Mouse (Mus musculus) liver, adult (tissue): ENCODE measurements around the gene Ada.

ENCODE experiments used
- GATA4 ChIP-seq: IDR thresholded peaks from 2 replicates; pipeline ENCODE4 v1.6.1; 2014; ENCODE audit warnings: mild to moderate bottlenecking, low read length; ENCODE audit not compliant: insufficient replicate concordance

The Ada gene

GRCm38 (mm10) chr2:163712473-163712872 lies 37.6 kb downstream of the Ada start:
- TF ChIP-seq GATA4: no peak

- no peak for TF ChIP-seq GATA4
These were observed 38.6 kb downstream of the Ada start for GRCm38 (mm10) chr2:163711368-163711868.

GRCm38 (mm10) chr2:163710606-163711159 lies 39.4 kb downstream of the Ada start:
- TF ChIP-seq GATA4: no peak

- TF ChIP-seq GATA4: no peak
These were observed 40.0 kb downstream of the Ada start for GRCm38 (mm10) chr2:163710000-163710399.

GRCm38 (mm10) chr2:163708763-163709250 lies 41.2 kb downstream of the Ada start:
- TF ChIP-seq GATA4: no peak

- no peak for TF ChIP-seq GATA4
These were observed 41.7 kb downstream of the Ada start for GRCm38 (mm10) chr2:163708321-163708720.

GRCm38 (mm10) chr2:163703599-163704260 lies 46.3 kb downstream of the Ada start:
- TF ChIP-seq GATA4: no peak

GRCm38 (mm10) chr2:163702921-163703320 lies 47.1 kb downstream of the Ada start:
- no peak for TF ChIP-seq GATA4

- no peak for TF ChIP-seq GATA4
These were observed 47.6 kb downstream of the Ada start for GRCm38 (mm10) chr2:163702431-163702830.

- TF ChIP-seq GATA4: no peak
These were observed 50.8 kb downstream of the Ada start for GRCm38 (mm10) chr2:163699078-163699780.

GRCm38 (mm10) chr2:163697764-163698480 lies 52.1 kb downstream of the Ada start:
- no peak for TF ChIP-seq GATA4

- TF ChIP-seq GATA4: no peak
These were observed 53.3 kb downstream of the Ada start for GRCm38 (mm10) chr2:163696763-163697162.

- no peak for TF ChIP-seq GATA4
These were observed 56.2 kb downstream of the Ada start for GRCm38 (mm10) chr2:163693716-163694314.

GRCm38 (mm10) chr2:163692873-163693612 lies 57.0 kb downstream of the Ada start:
- no peak for TF ChIP-seq GATA4
